Mouse (Mus musculus): ENCODE data around the gene Erlec1. TPM values are rescaled to one million over a fixed set of nuclear protein-coding genes. Genes with fewer than 3 reads are reported as not detected.
A peak's percentile ranks its signal among the peaks of the same experiment; 100 is the strongest.

Erlec1 gene
- polyA plus RNA-seq, 1 experiment from 2014 or later = 7.8 TPM

DNA sequence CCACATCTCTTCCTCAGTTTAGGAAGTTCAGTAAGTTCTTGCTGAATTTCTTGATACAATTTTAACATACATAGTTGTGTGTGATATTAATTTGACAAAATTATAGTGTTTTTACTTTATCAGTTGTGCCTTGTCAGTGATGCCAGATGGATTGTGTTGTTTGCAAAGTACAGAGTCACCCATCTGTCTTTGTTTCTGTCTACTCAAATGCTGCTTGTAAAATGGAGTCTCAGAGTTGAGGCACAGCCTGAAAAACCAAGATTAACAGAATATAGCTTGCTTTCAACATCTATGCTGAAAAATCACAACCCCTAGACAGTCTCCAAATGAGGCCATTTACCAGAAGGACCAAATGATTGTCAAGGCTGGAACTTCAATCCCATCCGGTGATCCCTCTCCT is 25.6 kb downstream of the Erlec1 start:
- Histone ChIP-seq H3K27ac (no peak overlapping the region), H3K27me3 (ENCODE audit: poor library complexity, severe bottlenecking) (no peaks in the 10 kb centered on the region)

DNA sequence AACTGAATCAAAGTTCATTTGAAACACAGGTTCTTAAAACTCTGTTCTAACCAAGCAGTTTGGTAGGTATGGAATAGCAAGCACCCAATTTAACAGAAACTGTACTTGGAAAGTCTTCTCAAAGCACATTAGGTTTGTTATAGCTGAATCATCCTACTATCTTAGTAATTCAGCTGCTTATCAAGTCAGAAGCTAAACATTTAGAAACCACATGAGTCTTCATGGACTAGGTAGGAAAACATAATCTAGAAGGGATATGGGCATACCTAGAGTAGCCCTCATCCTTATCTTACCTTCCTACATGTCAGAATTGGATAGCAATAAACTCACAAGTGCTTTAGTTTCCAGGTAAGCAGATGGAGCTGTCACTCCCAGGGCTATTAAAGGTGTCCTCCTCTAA is 26.1 kb downstream of the Erlec1 start:
- H3K9me3 ChIP-seq = no peaks in the 10 kb centered on the region
- DNase-seq (ENCODE audit: extremely low spot score, low spot score) = no peak
- H3K27me3 ChIP-seq (ENCODE audit: poor library complexity, severe bottlenecking) = no peaks in the 10 kb centered on the region
- peaks cover 73% of the 10 kb centered on the region for H3K36me3 ChIP-seq (replicated peaks)
- H3K4me3 ChIP-seq = no peak overlapping the region
- H3K4me1 ChIP-seq = no peaks in the 10 kb centered on the region
- H3K27ac ChIP-seq = no peak overlapping the region

More for the DNA sequence above, 25.6 kb downstream of the Erlec1 start:
- H3K4me3 ChIP-seq = no peak overlapping the region
- H3K4me1 ChIP-seq = no peaks in the 10 kb centered on the region
- WGBS = 100% methylated on average over 1 of the region's 1 CpGs
- peaks cover 71% of the 10 kb centered on the region for H3K36me3 ChIP-seq (replicated peaks)
- no peak for DNase-seq (ENCODE audit: extremely low spot score, low spot score)
- no peaks in the 10 kb centered on the region for H3K9me3 ChIP-seq

DNA sequence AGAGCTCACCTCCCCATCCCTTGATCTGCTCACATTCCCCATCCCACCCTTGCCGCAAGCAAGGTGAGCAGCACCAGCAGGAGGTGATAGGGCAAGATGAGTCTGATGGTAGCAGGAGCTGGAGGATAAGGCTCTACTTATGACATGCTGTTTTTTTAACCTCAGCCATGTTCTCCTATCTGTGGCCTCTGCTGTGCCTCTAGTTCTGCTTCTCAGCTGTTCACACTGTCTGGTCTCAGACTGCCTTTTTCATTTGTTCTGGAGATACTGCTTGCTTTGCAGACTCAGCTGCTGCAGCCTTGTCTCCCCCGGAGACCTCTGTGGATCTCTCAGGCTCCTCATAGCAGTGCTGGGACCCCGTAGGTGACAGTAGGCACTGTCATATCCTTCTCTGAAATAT is 30.9 kb downstream of the Erlec1 start:
- Histone ChIP-seq H3K4me3 (no peak overlapping the region), H3K4me1 (no peaks in the 10 kb centered on the region), H3K27me3 (ENCODE audit: poor library complexity, severe bottlenecking) (no peaks in the 10 kb centered on the region), H3K36me3 (replicated peaks) (peaks cover 41% of the 10 kb centered on the region), H3K27ac (no peak overlapping the region), H3K9me3 (no peaks in the 10 kb centered on the region)
- DNase-seq (ENCODE audit: extremely low spot score, low spot score) = no peak
- 93% methylated on average over 3 of the region's 3 CpGs for WGBS

DNA sequence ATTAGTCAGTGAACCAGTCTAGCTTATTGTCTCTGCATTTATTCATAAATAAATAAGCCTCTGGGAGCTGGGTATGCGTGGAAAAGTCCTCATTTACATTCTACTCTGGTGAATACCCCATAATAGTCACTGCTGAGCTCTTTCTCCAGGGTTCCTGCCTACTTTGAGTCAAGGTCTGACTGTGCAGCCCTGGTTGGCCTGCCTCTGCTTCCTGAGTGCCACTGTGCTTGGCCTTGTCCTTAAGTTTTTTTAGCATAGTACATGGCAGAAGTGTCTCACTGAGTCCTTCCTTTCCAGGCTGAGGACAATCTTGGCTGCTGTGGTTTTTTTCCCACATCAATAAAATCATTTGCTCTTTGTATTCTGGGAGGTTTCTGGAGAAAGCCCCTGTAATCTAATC is 33.5 kb downstream of the Erlec1 start:
- WGBS = 74% methylated on average over 1 of the region's 1 CpGs
- no peak overlapping the region for H3K4me3 ChIP-seq
- no peaks in the 10 kb centered on the region for H3K9me3 ChIP-seq

DNA sequence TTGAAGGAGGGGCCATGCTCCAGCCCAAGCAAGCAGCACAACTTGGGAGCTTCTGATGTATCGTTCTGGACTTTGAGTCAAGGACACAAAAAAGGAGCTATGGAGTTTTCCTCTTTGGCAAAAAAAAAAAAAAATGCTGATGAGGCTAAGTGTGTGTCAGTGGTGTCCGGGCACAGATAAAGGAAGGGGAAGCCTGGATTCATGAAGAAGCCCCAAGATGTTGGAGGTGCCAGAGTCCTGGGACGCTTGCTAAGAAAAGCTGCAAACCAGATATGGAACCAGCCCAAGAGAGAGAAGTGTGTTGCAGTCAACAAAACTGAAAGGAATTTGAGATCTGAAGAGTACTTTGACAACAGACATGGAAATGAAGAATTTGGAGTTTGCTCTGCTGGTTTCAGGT is 41.8 kb downstream of the Erlec1 start:
- H3K4me3 ChIP-seq = no peak overlapping the region
- H3K27me3 ChIP-seq (ENCODE audit: poor library complexity, severe bottlenecking) = no peaks in the 10 kb centered on the region
- H3K36me3 ChIP-seq (replicated peaks) = no peaks in the 10 kb centered on the region
- H3K27ac ChIP-seq = no peak overlapping the region
- 98% methylated on average over 3 of the region's 3 CpGs for WGBS
- no peaks in the 10 kb centered on the region for H3K9me3 ChIP-seq
- no peak for DNase-seq (ENCODE audit: extremely low spot score, low spot score)
- H3K4me1 ChIP-seq = no peaks in the 10 kb centered on the region

More for the DNA sequence above, 33.5 kb downstream of the Erlec1 start:
- Histone ChIP-seq H3K27me3 (ENCODE audit: poor library complexity, severe bottlenecking) (no peaks in the 10 kb centered on the region), H3K36me3 (replicated peaks) (peaks cover 25% of the 10 kb centered on the region), H3K27ac (no peak overlapping the region), H3K4me1 (no peaks in the 10 kb centered on the region)
- DNase-seq (ENCODE audit: extremely low spot score, low spot score) = no peak

DNA sequence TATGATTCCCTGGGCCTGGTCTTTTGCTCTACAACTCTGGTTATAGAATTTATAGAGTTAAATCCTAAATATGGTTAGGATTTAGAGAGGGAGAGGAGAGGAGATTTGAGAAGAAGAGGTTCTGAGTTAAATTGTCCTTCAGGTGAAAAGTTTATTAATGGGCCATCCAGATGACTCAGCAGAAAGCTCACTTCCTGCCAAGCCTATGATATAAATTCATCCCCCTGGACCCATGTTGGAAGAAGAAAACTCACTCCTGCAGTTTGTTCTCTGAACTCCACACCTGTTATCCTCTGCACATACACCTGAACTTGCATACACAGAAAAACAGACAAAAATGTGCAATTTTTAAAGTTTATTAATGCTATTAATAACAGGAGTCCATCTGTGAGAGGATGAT is 54.8 kb downstream of the Erlec1 start:
- H3K27ac ChIP-seq = no peak overlapping the region
- no peak overlapping the region for H3K4me3 ChIP-seq
- no peaks in the 10 kb centered on the region; the same call in 1 of the 2 replicates for H3K9me3 ChIP-seq
- no peaks in the 10 kb centered on the region for H3K4me1 ChIP-seq
- no peaks in the 10 kb centered on the region for H3K36me3 ChIP-seq (replicated peaks)
- DNase-seq (ENCODE audit: extremely low spot score, low spot score) = no peak
- no peaks in the 10 kb centered on the region for H3K27me3 ChIP-seq (ENCODE audit: poor library complexity, severe bottlenecking)

DNA sequence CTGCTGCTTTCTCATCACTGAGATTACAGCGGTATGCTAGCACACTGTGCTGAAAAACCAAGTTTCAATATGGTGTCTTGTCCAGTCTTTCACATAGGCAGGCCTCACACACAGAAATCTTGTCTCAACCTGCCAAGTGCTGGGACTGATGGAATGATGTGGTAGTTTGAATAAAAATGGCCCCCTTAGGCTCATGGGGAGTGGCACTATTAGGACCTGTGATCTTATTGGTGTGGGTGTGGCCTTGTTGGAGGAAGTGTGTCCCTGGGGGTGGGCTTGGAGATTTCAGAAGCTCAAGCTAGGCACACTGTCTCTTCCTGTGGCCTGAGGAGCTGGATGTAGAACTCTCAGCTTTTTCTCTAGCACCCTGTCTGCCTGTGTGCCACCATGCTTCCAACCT is 57.9 kb downstream of the Erlec1 start:
- no peak overlapping the region for H3K27ac ChIP-seq
- no peak overlapping the region for H3K4me3 ChIP-seq
- 90% methylated on average over 1 of the region's 1 CpGs for WGBS
- no peaks in the 10 kb centered on the region for H3K36me3 ChIP-seq (replicated peaks)
- no peak for DNase-seq (ENCODE audit: extremely low spot score, low spot score)
- H3K27me3 ChIP-seq (ENCODE audit: poor library complexity, severe bottlenecking) = no peaks in the 10 kb centered on the region
- H3K4me1 ChIP-seq = no peaks in the 10 kb centered on the region
- H3K9me3 ChIP-seq = no peaks in the 10 kb centered on the region

DNA sequence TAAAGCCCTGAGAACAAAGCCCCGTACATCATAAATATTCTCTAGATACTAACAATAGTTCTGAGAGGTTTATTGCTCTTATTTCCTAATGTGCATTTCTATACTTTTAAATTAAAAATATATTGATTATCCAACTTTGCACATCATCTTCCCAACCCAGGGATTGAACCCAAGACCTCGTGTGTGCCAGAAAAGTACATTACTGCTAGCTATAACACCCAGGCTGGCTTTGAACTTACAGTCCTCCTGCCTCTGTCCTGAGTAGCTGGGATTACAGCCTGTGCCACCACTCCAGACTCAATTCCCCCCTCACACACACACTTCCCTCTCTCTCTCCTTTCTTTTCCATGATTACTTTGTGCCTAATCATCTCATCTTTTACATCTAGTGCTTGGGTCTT is 66.0 kb downstream of the Erlec1 start:
- WGBS = 88% methylated on average over 2 of the region's 2 CpGs
- peaks cover 4% of the 10 kb centered on the region; the same call in 1 of the 2 replicates for H3K27me3 ChIP-seq (ENCODE audit: poor library complexity, severe bottlenecking)
- no peaks in the 10 kb centered on the region for H3K9me3 ChIP-seq
- H3K4me1 ChIP-seq = peaks cover 12% of the 10 kb centered on the region
- DNase-seq (ENCODE audit: extremely low spot score, low spot score) = no peak
- H3K4me3 ChIP-seq = no peak overlapping the region
- H3K36me3 ChIP-seq (replicated peaks) = no peaks in the 10 kb centered on the region
- no peak overlapping the region for H3K27ac ChIP-seq

DNA sequence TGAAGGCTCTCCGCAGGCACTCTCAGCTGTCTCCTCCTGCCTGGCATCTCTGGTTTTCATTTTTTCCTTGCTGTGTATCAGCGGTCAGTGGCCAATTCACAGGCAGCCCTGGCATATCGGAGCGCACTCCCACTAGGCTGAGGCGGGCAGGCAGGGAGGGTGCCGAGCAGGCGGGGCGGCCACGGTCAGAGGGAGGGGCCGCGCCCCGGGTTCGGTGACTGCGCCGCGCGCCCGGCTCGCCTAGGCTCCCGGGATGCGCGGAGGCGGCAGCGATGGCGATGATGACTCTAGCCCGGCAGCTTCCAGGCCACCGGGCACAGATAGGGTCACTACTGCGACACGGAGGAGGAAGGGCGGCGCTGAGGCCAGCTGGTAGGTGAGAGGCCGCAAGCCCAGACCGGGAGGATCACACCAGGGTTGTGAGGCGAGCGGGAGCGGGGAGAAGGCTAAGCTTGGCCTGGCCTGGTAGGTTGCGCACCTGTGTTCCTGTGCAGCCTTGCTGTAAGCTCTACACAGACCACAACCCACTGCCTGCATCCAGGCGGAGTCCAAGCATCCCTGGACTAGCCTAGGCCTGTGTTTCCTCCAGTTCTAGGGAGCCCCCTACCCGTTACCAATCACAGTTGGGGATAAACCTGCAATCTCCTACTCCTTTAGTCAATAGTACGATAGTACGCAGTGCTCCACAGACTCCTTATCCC is 68.8 kb downstream of the Erlec1 start, which contains the start of the genes Gpr75 and Asb3:
Gene Gpr75, plus strand, starts transcription at position 188 of the 701 bp plus-strand sequence.
Gene Asb3, plus strand, starts transcription at position 246 of the 701 bp plus-strand sequence.
- Histone ChIP-seq H3K27me3 (ENCODE audit: poor library complexity, severe bottlenecking) (peaks cover 4% of the 10 kb centered on the region; the same call in 1 of the 2 replicates), H3K9me3 (no peaks in the 10 kb centered on the region), H3K4me3 (peak within 1 kb of the TSS; percentile 61), H3K27ac (peak within 1 kb of the TSS; percentile 76), H3K36me3 (replicated peaks) (peaks cover 9% of the 10 kb centered on the region), H3K4me1 (peaks cover 12% of the 10 kb centered on the region)
- WGBS = 4% methylated on average over 41 of the region's 41 CpGs
- DNase-seq (ENCODE audit: extremely low spot score, low spot score) = peak; percentile 48

Other genes with a start within 250 kb of the Erlec1 start
- 25.9 and 27.0 TPM in 2 replicates for gene Psme4, start 182.6 kb downstream of the Erlec1 start, polyA plus RNA-seq (2016; fragmentation: Nextera tagmentation; extraction: Ambion mirVana)
- 0.39 and 0.41 TPM in 2 replicates for gene Gpr75, start 69.0 kb downstream of the Erlec1 start, polyA plus RNA-seq (2016; fragmentation: Nextera tagmentation; extraction: Ambion mirVana)
- gene Asb3, start 68.9 kb downstream of the Erlec1 start, polyA plus RNA-seq (2016; fragmentation: Nextera tagmentation; extraction: Ambion mirVana) = 26.2 and 28.7 TPM in 2 replicates
- 10.3 and 11.2 TPM in 2 replicates for gene Chac2, start 32.0 kb upstream of the Erlec1 start, polyA plus RNA-seq (2016; fragmentation: Nextera tagmentation; extraction: Ambion mirVana)
- gene Gm17332, start 228.1 kb upstream of the Erlec1 start, polyA plus RNA-seq (2016; fragmentation: Nextera tagmentation; extraction: Ambion mirVana) = not detected in 2 replicates

Data from forebrain, embryonic 10.5 days (tissue).